Mouse (Mus musculus) inflammation-experienced regulatory T-cells, adult 6 months (primary cell): Measurements from ENCODE around the gene Golt1a. TPM values are rescaled to one million over a fixed set of nuclear protein-coding genes. Genes with fewer than 3 reads are reported as not detected.

Experiments
- polyA plus RNA-seq, 3 experiments: library from polyadenylated mRNA; unstranded; fragments of 100-300 nt; shearing (Covaris generic); gene quantifications; one replicate each; pipeline ENCODE4 v1.2.1; 2017

The Golt1a gene
- polyA plus RNA-seq, 3 experiments from 2014 or later: not detected

Other genes starting within 250 kb of the Golt1a start
- gene Ppp1r15b, start 178.7 kb upstream of the Golt1a start, polyA plus RNA-seq: 10 to 100 TPM; 20.8 to 26.0 (median 23.6) TPM
- gene Plekha6, start 145.6 kb upstream of the Golt1a start, polyA plus RNA-seq: under 1 TPM in 1 of 3 experiments, not detected in 2; 0.25 TPM
- not detected for gene Kiss1, start 12.1 kb downstream of the Golt1a start, polyA plus RNA-seq
- gene Ren1, start 40.7 kb downstream of the Golt1a start, polyA plus RNA-seq: not detected
- not detected for gene Etnk2, start 53.8 kb downstream of the Golt1a start, polyA plus RNA-seq
- not detected for gene Sox13, start 114.6 kb downstream of the Golt1a start, polyA plus RNA-seq